Mouse (Mus musculus) myocyte (in vitro differentiated cells): ENCODE data around the gene Trim69. TPM values are rescaled to one million over a fixed set of nuclear protein-coding genes. Genes with fewer than 3 reads are reported as not detected.

Experiments used
- H3K27me3 ChIP-seq: one replicate; pipeline ENCODE4 v1.6.1; 2011; ENCODE audit not compliant: control insufficient read depth, insufficient read depth, insufficient read length
- H3K36me3 ChIP-seq: one replicate; pipeline ENCODE4 v1.6.1; 2011; ENCODE audit not compliant: control insufficient read depth, insufficient read depth
- H3K4me2 ChIP-seq: one replicate; pipeline ENCODE4 v1.6.1; 2011; ENCODE audit warnings: low read depth, control low read depth
- H3K4me3 ChIP-seq: one replicate; pipeline ENCODE4 v1.5.1; 2011; ENCODE audit warnings: mild to moderate bottlenecking, control low read depth, moderate library complexity
- H3K79me2 ChIP-seq: one replicate; pipeline ENCODE4 v1.6.1; 2011; ENCODE audit not compliant: control insufficient read depth, insufficient read depth
- H3ac ChIP-seq: one replicate; pipeline ENCODE4 v1.6.1; 2011; ENCODE audit not compliant: control insufficient read depth, insufficient read length
- CEBPB ChIP-seq: IDR thresholded peaks from 2 replicates; pipeline ENCODE4 v1.6.1; 2011; ENCODE audit warnings: mild to moderate bottlenecking, moderate library complexity; ENCODE audit not compliant: poor library complexity, insufficient read depth, severe bottlenecking
- E2F4 ChIP-seq: IDR thresholded peaks from one replicate; pipeline ENCODE4 v1.6.1; 2011; ENCODE audit warnings: mild to moderate bottlenecking, control low read depth, moderate library complexity; ENCODE audit not compliant: insufficient read depth
- MAX ChIP-seq: IDR thresholded peaks from one replicate; pipeline ENCODE4 v1.6.1; 2011; ENCODE audit warnings: low read depth, mild to moderate bottlenecking, control low read depth
- MYOD1 ChIP-seq, 3 experiments: IDR thresholded peaks; one replicate each; pipeline ENCODE4 v1.6.1; 2011; ENCODE audit warnings: control low read depth in 2 of 3, low read depth in 2 of 3, mild to moderate bottlenecking in 2 of 3, moderate library complexity in 1 of 3; ENCODE audit not compliant: insufficient read length in 2 of 3, control insufficient read depth in 1 of 3
- MYOG ChIP-seq, 3 experiments: IDR thresholded peaks; one replicate each; pipeline ENCODE4 v1.6.1; 2011; ENCODE audit warnings: control low read depth in 2 of 3, low read depth in 2 of 3, mild to moderate bottlenecking in 2 of 3; ENCODE audit not compliant: insufficient read length in 2 of 3, control insufficient read depth in 1 of 3, insufficient read depth in 1 of 3
- POLR2A ChIP-seq: IDR thresholded peaks from one replicate; pipeline ENCODE4 v1.6.1; 2011; ENCODE audit warnings: low read depth, mild to moderate bottlenecking, control low read depth, moderate library complexity; ENCODE audit not compliant: insufficient read length
- POLR2AphosphoS2 ChIP-seq: IDR thresholded peaks from one replicate; pipeline ENCODE4 v1.6.1; 2011; ENCODE audit warnings: low read depth, control low read depth; ENCODE audit not compliant: insufficient read length
- REST ChIP-seq: IDR thresholded peaks from one replicate; pipeline ENCODE4 v1.6.1; 2011; ENCODE audit warnings: mild to moderate bottlenecking, control low read depth, moderate library complexity; ENCODE audit not compliant: insufficient read depth, insufficient read length
- SRF ChIP-seq: IDR thresholded peaks from one replicate; pipeline ENCODE4 v1.6.1; 2011; ENCODE audit warnings: low read depth; ENCODE audit not compliant: control insufficient read depth, insufficient read length
- TCF12 ChIP-seq: IDR thresholded peaks from one replicate; pipeline ENCODE4 v1.6.1; 2011; ENCODE audit warnings: mild to moderate bottlenecking, control low read depth; ENCODE audit not compliant: poor library complexity, insufficient read depth, severe bottlenecking
- TCF3 ChIP-seq: IDR thresholded peaks from one replicate; pipeline ENCODE4 v1.6.1; 2011; ENCODE audit warnings: low read depth, control low read depth; ENCODE audit not compliant: insufficient read length
- USF1 ChIP-seq: IDR thresholded peaks from one replicate; pipeline ENCODE4 v1.6.1; 2011; ENCODE audit warnings: low read depth, mild to moderate bottlenecking, control low read depth, moderate library complexity
- polyA plus RNA-seq: library from polyadenylated mRNA; unstranded; fragments of >200 nt; fragmentation: generic; extraction: Trizol; gene quantifications from one replicate; pipeline ENCODE4 v1.2.1, GENCODE M21; 2012; ENCODE audit warnings: missing spikeins

Gene Trim69
- polyA plus RNA-seq, 1 experiment = 0.04 TPM

- H3K27me3 ChIP-seq = no peaks in the 10 kb centered on the region
- no peaks in the 10 kb centered on the region for H3K79me2 ChIP-seq
- no peak overlapping the region for H3K4me2 ChIP-seq
- no peaks in the 10 kb centered on the region for H3K36me3 ChIP-seq
- TF ChIP-seq CEBPB = no peak
- TF ChIP-seq REST = no peak
- no peak for TF ChIP-seq USF1
- no peak for TF ChIP-seq TCF12
- no peak for TF ChIP-seq POLR2AphosphoS2
- no peak for TF ChIP-seq TCF3
- TF ChIP-seq E2F4 = no peak
- no peak for TF ChIP-seq MYOG (IDR thresholded peaks at IDR 0.05; ENCODE audit: control insufficient read depth in 1 of 3, insufficient read depth in 1 of 3, insufficient read length in 2 of 3, low read depth in 2 of 3)
- TF ChIP-seq POLR2A = no peak
- TF ChIP-seq SRF = no peak
- TF ChIP-seq MYOD1 (IDR thresholded peaks at IDR 0.05; ENCODE audit: control insufficient read depth in 1 of 3, insufficient read length in 2 of 3, low read depth in 2 of 3) = no peak
- TF ChIP-seq MAX = no peak
- no peak overlapping the region for H3K4me3 ChIP-seq
- no peak overlapping the region for H3ac ChIP-seq
These were observed 19.7 kb upstream of the Trim69 start for GRCm38 (mm10) chr2:122140815-122141214.

GRCm38 (mm10) chr2:122141332-122141967 is 19.1 kb upstream of the Trim69 start:
- Histone ChIP-seq H3K27me3 (no peaks in the 10 kb centered on the region), H3ac (no peak overlapping the region), H3K36me3 (no peaks in the 10 kb centered on the region), H3K79me2 (no peaks in the 10 kb centered on the region), H3K4me2 (no peak overlapping the region), H3K4me3 (no peak overlapping the region)
- no peak for TF ChIP-seq SRF
- no peak for TF ChIP-seq USF1
- TF ChIP-seq MYOG (IDR thresholded peaks at IDR 0.05; ENCODE audit: control insufficient read depth in 1 of 3, insufficient read depth in 1 of 3, insufficient read length in 2 of 3, low read depth in 2 of 3) = no peak
- no peak for TF ChIP-seq TCF3
- no peak for TF ChIP-seq MAX
- no peak for TF ChIP-seq REST
- no peak for TF ChIP-seq TCF12
- no peak for TF ChIP-seq POLR2A
- no peak for TF ChIP-seq MYOD1 (IDR thresholded peaks at IDR 0.05; ENCODE audit: control insufficient read depth in 1 of 3, insufficient read length in 2 of 3, low read depth in 2 of 3)
- TF ChIP-seq E2F4 = no peak
- no peak for TF ChIP-seq POLR2AphosphoS2
- TF ChIP-seq CEBPB = no peak

- Histone ChIP-seq H3K27me3 (no peaks in the 10 kb centered on the region), H3K36me3 (no peaks in the 10 kb centered on the region), H3K79me2 (peaks cover 5% of the 10 kb centered on the region), H3K4me3 (no peak overlapping the region), H3K4me2 (no peak overlapping the region), H3ac (no peak overlapping the region)
- TF ChIP-seq REST (no peak), TCF12 (no peak), POLR2AphosphoS2 (no peak), MYOG (IDR thresholded peaks at IDR 0.05; ENCODE audit: control insufficient read depth in 1 of 3, insufficient read depth in 1 of 3, insufficient read length in 2 of 3, low read depth in 2 of 3) (no peak), POLR2A (no peak), E2F4 (no peak), SRF (no peak), CEBPB (no peak), USF1 (no peak), MAX (no peak), TCF3 (no peak), MYOD1 (IDR thresholded peaks at IDR 0.05; ENCODE audit: control insufficient read depth in 1 of 3, insufficient read length in 2 of 3, low read depth in 2 of 3) (no peak)
These were observed 17.4 kb upstream of the Trim69 start for GRCm38 (mm10) chr2:122143111-122143510.

- peak overlapping the region; percentile 34 for H3K4me2 ChIP-seq
- TF ChIP-seq MAX (no peak), TCF3 (no peak), E2F4 (no peak), CEBPB (no peak), MYOG (IDR thresholded peaks at IDR 0.05; ENCODE audit: control insufficient read depth in 1 of 3, insufficient read depth in 1 of 3, insufficient read length in 2 of 3, low read depth in 2 of 3) (no peak), TCF12 (no peak), SRF (no peak), REST (no peak), POLR2A (no peak), POLR2AphosphoS2 (no peak), MYOD1 (IDR thresholded peaks at IDR 0.05; ENCODE audit: control insufficient read depth in 1 of 3, insufficient read length in 2 of 3, low read depth in 2 of 3) (no peak)
- no peak overlapping the region for H3ac ChIP-seq
- H3K4me3 ChIP-seq = no peak overlapping the region
- peaks cover 31% of the 10 kb centered on the region for H3K79me2 ChIP-seq
- H3K36me3 ChIP-seq = no peaks in the 10 kb centered on the region
- H3K27me3 ChIP-seq = no peaks in the 10 kb centered on the region
These were observed 14.7 kb upstream of the Trim69 start for GRCm38 (mm10) chr2:122145756-122146155.
